Mouse (Mus musculus) liver, adult 2 months (tissue): ENCODE measurements around the gene Mybbp1a. TPM values are rescaled to one million over a fixed set of nuclear protein-coding genes. Genes with fewer than 3 reads are reported as not detected.

Source experiments
- DNase-seq: peaks from one replicate; pipeline ENCODE4 v3.0.0-alpha.2; 2011; ENCODE audit warnings: low read depth, low spot score; ENCODE audit errors: extremely low read depth
- H3K27ac ChIP-seq: fragments of 200-500 bp; replicated peaks from 2 replicates; pipeline ENCODE4 v1.5.1; 2012; ENCODE audit warnings: low read depth, mild to moderate bottlenecking, control low read depth, inconsistent platforms, low read length; ENCODE audit not compliant: insufficient read depth
- H3K27me3 ChIP-seq: fragments of 200-500 bp; 2 replicates; pipeline ENCODE4 v1.6.1; 2012; ENCODE audit warnings: mild to moderate bottlenecking, moderate library complexity, low read length, inconsistent platforms; ENCODE audit not compliant: control insufficient read depth, insufficient read depth
- H3K36me3 ChIP-seq: fragments of 200-500 bp; 2 replicates; pipeline ENCODE4 v1.6.1; 2012; ENCODE audit warnings: low read length, inconsistent platforms; ENCODE audit not compliant: control insufficient read depth, insufficient read depth
- H3K4me1 ChIP-seq: fragments of 200-500 bp; 2 replicates; pipeline ENCODE4 v1.6.1; 2011; ENCODE audit warnings: low read length; ENCODE audit not compliant: control insufficient read depth, insufficient read depth
- H3K4me3 ChIP-seq: fragments of 200-500 bp; 2 replicates; pipeline ENCODE4 v1.5.1; 2011; ENCODE audit warnings: low read depth, mild to moderate bottlenecking, control low read depth, low read length, moderate library complexity; ENCODE audit not compliant: insufficient read depth
- H3K79me2 ChIP-seq: fragments of 200-500 bp; 2 replicates; pipeline ENCODE4 v1.6.1; 2012; ENCODE audit warnings: inconsistent platforms, mild to moderate bottlenecking, low read length, moderate library complexity; ENCODE audit not compliant: control insufficient read depth, insufficient read depth
- H3K9ac ChIP-seq: fragments of 200-500 bp; 2 replicates; pipeline ENCODE4 v1.6.1; 2012; ENCODE audit warnings: low read depth, mild to moderate bottlenecking, control low read depth, inconsistent platforms, low read length
- CTCF ChIP-seq: fragments of 200-500 bp; IDR thresholded peaks from 2 replicates; pipeline ENCODE4 v1.5.1; 2011; ENCODE audit warnings: low read depth, low read length, control low read depth
- POLR2A ChIP-seq: fragments of 200-500 bp; IDR thresholded peaks from 2 replicates; pipeline ENCODE4 v1.6.1; 2011; ENCODE audit warnings: low read length, control low read depth; ENCODE audit not compliant: insufficient read depth; ENCODE audit errors: extremely low read depth
- WGBS: fragments of 180-500 bp; shearing (Covaris S2); methylation state at CpG from one replicate; pipeline ENCODE4 v1.1.7; 2018; 5-methylcytosine and 5-hydroxymethylcytosine counted together
- polyA plus RNA-seq: library from polyadenylated mRNA; depleted of rRNA; stranded (reverse); fragments of >200 nt; gene quantifications from 2 replicates; pipeline ENCODE4 v1.2.3, GENCODE M21; 2012; rRNA removed
- total RNA-seq: library from RNA; depleted of rRNA; stranded (reverse); fragments of >200 nt; gene quantifications from 2 replicates; pipeline ENCODE4 v1.2.3, GENCODE M21; 2014; rRNA removed

The Mybbp1a gene
- total and polyA plus RNA-seq, 2 experiments = 13.7 to 21.6 TPM

DNA sequence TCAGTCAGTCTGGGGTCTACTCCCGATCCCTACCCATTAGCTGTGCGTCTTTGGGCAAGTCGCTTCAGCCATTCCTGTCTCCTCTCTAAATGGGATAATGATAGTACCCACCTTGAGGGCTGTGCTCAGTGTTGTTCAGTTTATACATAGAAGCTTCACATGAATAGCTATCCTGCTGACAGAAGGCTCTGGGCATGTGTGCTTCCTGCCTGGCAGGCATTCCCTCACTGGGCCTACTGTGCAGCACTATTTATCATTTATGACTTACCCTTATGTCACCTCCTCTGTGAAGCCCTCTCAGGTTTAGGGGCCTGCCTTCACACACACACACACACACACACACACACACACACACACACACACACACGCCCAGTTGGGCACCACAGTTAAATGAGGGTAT lies 59.0 kb downstream of the Mybbp1a start:
- no peak for DNase-seq
- no peaks in the 10 kb centered on the region for H3K36me3 ChIP-seq
- peaks cover 8% of the 10 kb centered on the region; the same call in 1 of the 2 replicates for H3K4me1 ChIP-seq
- H3K27ac ChIP-seq = no peak overlapping the region
- H3K4me3 ChIP-seq = no peak overlapping the region
- H3K27me3 ChIP-seq = no peaks in the 10 kb centered on the region
- 96% methylated on average over 4 of the region's 4 CpGs for WGBS
- TF ChIP-seq POLR2A = no peak
- TF ChIP-seq CTCF = no peak
- H3K79me2 ChIP-seq = no peaks in the 10 kb centered on the region
- H3K9ac ChIP-seq = no peak overlapping the region

Other genes with a start within 250 kb of the Mybbp1a start
- 0.13 and 0.18 TPM in 2 replicates for gene Gm43951, start 234.5 kb upstream of the Mybbp1a start, total RNA-seq
- 0.02 and 0.05 TPM in 2 replicates for gene Gm43951, start 234.5 kb upstream of the Mybbp1a start, polyA plus RNA-seq
- 2.1 and 2.2 TPM in 2 replicates for gene 4933427D14Rik, start 233.9 kb upstream of the Mybbp1a start, total RNA-seq
- 1.4 and 1.7 TPM in 2 replicates for gene 4933427D14Rik, start 233.9 kb upstream of the Mybbp1a start, polyA plus RNA-seq
- 72.9 and 80.2 TPM in 2 replicates for gene Txndc17, start 233.8 kb upstream of the Mybbp1a start, total RNA-seq
- gene Txndc17, start 233.8 kb upstream of the Mybbp1a start, polyA plus RNA-seq = 32.0 and 37.9 TPM in 2 replicates
- gene Med31, start 225.8 kb upstream of the Mybbp1a start, total RNA-seq = 7.1 and 8.2 TPM in 2 replicates
- 3.4 TPM in 2 replicates for gene Med31, start 225.8 kb upstream of the Mybbp1a start, polyA plus RNA-seq
- 0.94 and 1.1 TPM in 2 replicates for gene Slc13a5, start 174.1 kb upstream of the Mybbp1a start, total RNA-seq
- 1.4 and 1.6 TPM in 2 replicates for gene Slc13a5, start 174.1 kb upstream of the Mybbp1a start, polyA plus RNA-seq
- 5.2 and 7.4 TPM in 2 replicates for gene Xaf1, start 139.7 kb upstream of the Mybbp1a start, total RNA-seq
- 15.5 and 17.6 TPM in 2 replicates for gene Xaf1, start 139.7 kb upstream of the Mybbp1a start, polyA plus RNA-seq
- not detected in 2 replicates for gene Fbxo39, start 126.9 kb upstream of the Mybbp1a start, total RNA-seq
- not detected in 2 replicates for gene Fbxo39, start 126.9 kb upstream of the Mybbp1a start, polyA plus RNA-seq
- gene Tekt1, start 78.9 kb upstream of the Mybbp1a start, total RNA-seq = not detected in 2 replicates
- gene Tekt1, start 78.9 kb upstream of the Mybbp1a start, polyA plus RNA-seq = not detected in 2 replicates
- gene Smtnl2, start 29.6 kb upstream of the Mybbp1a start, total RNA-seq = 0.47 and 0.55 TPM in 2 replicates
- 0.43 and 0.93 TPM in 2 replicates for gene Smtnl2, start 29.6 kb upstream of the Mybbp1a start, polyA plus RNA-seq
- gene Ggt6, start 5.8 kb upstream of the Mybbp1a start, total RNA-seq = 13.6 and 16.2 TPM in 2 replicates
- 33.7 and 44.3 TPM in 2 replicates for gene Ggt6, start 5.8 kb upstream of the Mybbp1a start, polyA plus RNA-seq
- 25.4 and 41.1 TPM in 2 replicates for gene Spns2, start 48.5 kb downstream of the Mybbp1a start, total RNA-seq
- gene Spns2, start 48.5 kb downstream of the Mybbp1a start, polyA plus RNA-seq = 47.3 and 65.1 TPM in 2 replicates
- under 0.01 and 0.13 TPM in 2 replicates for gene Spns3, start 109.2 kb downstream of the Mybbp1a start, total RNA-seq
- 0.06 and 0.25 TPM in 2 replicates for gene Spns3, start 109.2 kb downstream of the Mybbp1a start, polyA plus RNA-seq
- 22.4 and 26.6 TPM in 2 replicates for gene Ube2g1, start 165.9 kb downstream of the Mybbp1a start, total RNA-seq
- 8.2 and 9.3 TPM in 2 replicates for gene Ube2g1, start 165.9 kb downstream of the Mybbp1a start, polyA plus RNA-seq
- 20.7 and 20.8 TPM in 2 replicates for gene Ankfy1, start 248.7 kb downstream of the Mybbp1a start, total RNA-seq
- gene Ankfy1, start 248.7 kb downstream of the Mybbp1a start, polyA plus RNA-seq = 10.3 and 12.3 TPM in 2 replicates